Mouse (Mus musculus): ENCODE results near the gene Gpc4.

DNA sequence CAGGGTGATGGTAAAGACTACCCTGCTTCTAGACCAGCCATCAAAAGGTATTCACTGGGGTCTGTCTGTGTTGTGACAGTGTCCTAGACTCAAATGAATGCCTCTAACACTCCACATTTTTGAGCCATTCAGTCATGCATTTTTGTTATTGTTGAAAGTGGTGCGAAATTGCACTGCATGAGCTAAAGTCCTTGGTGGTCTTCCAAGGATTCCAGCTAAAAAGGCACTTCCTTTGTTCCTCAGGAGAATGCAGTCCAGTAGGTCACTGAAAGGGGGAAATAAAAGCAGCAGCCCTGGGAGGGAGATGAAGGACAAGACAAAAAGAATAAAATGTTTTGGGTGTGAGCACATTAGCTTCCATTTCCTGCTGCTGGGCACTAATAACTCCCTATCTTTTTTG, 2.8 kb downstream of the Gpc4 start:
- TF ChIP-seq TCF12 (IDR thresholded peaks at IDR 0.05; ENCODE audit: low read depth, low read length) (no peak), MAX (IDR thresholded peaks at IDR 0.05; ENCODE audit: low read length) (no peak), POLR2A (IDR thresholded peaks at IDR 0.05; ENCODE audit: low read depth, low read length) (no peak), RCOR1 (conservative IDR thresholded peaks at IDR 0.05; ENCODE audit: low read depth, low read length) (no peak), EP300 (IDR thresholded peaks at IDR 0.05; ENCODE audit: low read length) (no peak), CTCF (conservative IDR thresholded peaks at IDR 0.05 in 1 of 2, IDR thresholded peaks at IDR 0.05 in 1 of 2; ENCODE audit: low read depth in 2 of 2, low read length in 2 of 2) (no peak), ETS1 (conservative IDR thresholded peaks at IDR 0.05; ENCODE audit: low read depth, low read length) (no peak)
